Mouse (Mus musculus) intestine, embryonic 16.5 days (tissue): ENCODE measurements around the gene Trpv2. TPM values are rescaled to one million over a fixed set of nuclear protein-coding genes. Genes with fewer than 3 reads are reported as not detected.

Experiments
- ATAC-seq: fragments of 200-750 bp; cut with Nextera tagmentation; 2 replicates; pipeline ENCODE4 v1.8.0; 2017; ENCODE audit warnings: moderate TSS enrichment, moderate library complexity
- H3K27ac ChIP-seq: fragments of 300-500 bp; sonication (generic); 2 replicates; pipeline ENCODE4 v1.5.1; 2014; ENCODE audit warnings: mild to moderate bottlenecking, low read length
- H3K27me3 ChIP-seq: fragments of 300-500 bp; sonication (generic); replicated peaks from 2 replicates; pipeline ENCODE4 v1.6.1; 2014; ENCODE audit warnings: low read length, control low read depth, mixed read lengths; ENCODE audit not compliant: control insufficient read depth, insufficient read depth
- H3K36me3 ChIP-seq: fragments of 300-500 bp; sonication (generic); 2 replicates; pipeline ENCODE4 v1.6.1; 2014; ENCODE audit warnings: low read length, control low read depth; ENCODE audit not compliant: control insufficient read depth, insufficient read depth
- H3K4me1 ChIP-seq: fragments of 300-500 bp; sonication (generic); 2 replicates; pipeline ENCODE4 v1.6.1; 2014; ENCODE audit warnings: low read length, control low read depth, mixed read lengths; ENCODE audit not compliant: control insufficient read depth, insufficient read depth
- H3K4me2 ChIP-seq: fragments of 300-500 bp; sonication (generic); 2 replicates; pipeline ENCODE4 v1.6.1; 2014; ENCODE audit warnings: low read depth, low read length, control low read depth
- H3K4me3 ChIP-seq: fragments of 300-500 bp; sonication (generic); 2 replicates; pipeline ENCODE4 v1.5.1; 2014; ENCODE audit warnings: mild to moderate bottlenecking, low read length
- H3K9ac ChIP-seq: fragments of 300-500 bp; sonication (generic); 2 replicates; pipeline ENCODE4 v1.6.1; 2014; ENCODE audit warnings: low read depth, low read length
- H3K9me3 ChIP-seq: fragments of 300-500 bp; sonication (generic); 2 replicates; pipeline ENCODE4 v1.6.1; 2016; ENCODE audit warnings: low read length, control low read depth; ENCODE audit not compliant: control insufficient read depth
- WGBS: fragments of 180-500 bp; shearing (Covaris S2); extraction: QIAGEN DNeasy Blood & Tissue Kit; methylation state at CpG from one replicate; pipeline ENCODE4 v1.1.7; 2014; 5-methylcytosine and 5-hydroxymethylcytosine counted together
- polyA plus RNA-seq: library from polyadenylated mRNA; unstranded; fragments of >200 nt; fragmentation: Nextera tagmentation; extraction: Ambion mirVana; gene quantifications from 2 replicates; pipeline ENCODE4 v1.2.1, GENCODE M21; 2015

Trpv2 gene
- polyA plus RNA-seq, 1 experiment from 2014 or later = 11.0 TPM

- no peak overlapping the region for H3K4me2 ChIP-seq
Measured at GRCm38 (mm10) chr11:62574703-62575085, 408 bp downstream of the Trpv2 start.

DNA sequence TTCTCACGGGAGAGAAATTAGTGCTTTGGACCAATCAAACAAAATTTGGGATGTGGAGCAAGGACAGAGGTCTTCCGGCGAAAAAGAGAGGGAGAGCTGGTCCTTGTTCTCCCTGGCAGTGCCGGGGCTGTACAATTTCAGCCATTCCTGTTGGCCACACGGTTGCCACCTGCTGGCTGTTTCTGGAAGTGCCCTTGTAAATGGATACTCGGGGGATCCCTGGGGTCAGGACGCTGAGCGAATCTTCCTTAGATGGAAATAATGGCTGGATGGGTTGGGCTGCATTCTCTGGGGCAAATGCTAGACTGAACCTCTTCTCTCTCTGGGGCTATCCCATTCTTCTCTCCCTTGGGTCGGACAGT lies 992 bp downstream of the Trpv2 start:
- Histone ChIP-seq H3K4me3 (peak overlapping the region; percentile 56), H3K4me1 (peaks cover 3% of the 10 kb centered on the region), H3K36me3 (no peaks in the 10 kb centered on the region), H3K9ac (peak overlapping the region; percentile 57), H3K27me3 (peaks cover 6% of the 10 kb centered on the region; the same call in 1 of the 2 replicates), H3K4me2 (peak overlapping the region; percentile 95), H3K9me3 (no peaks in the 10 kb centered on the region), H3K27ac (0 out of 2 replicates have a peak overlapping the region, but pooled peaks have one; percentile 2)
- WGBS = 1% methylated on average over 9 of the region's 9 CpGs
- peak; percentile 77 for ATAC-seq

More at GRCm38 (mm10) chr11:62574703-62575085, 408 bp downstream of the Trpv2 start:
- no peak for ATAC-seq
- Histone ChIP-seq H3K9ac (no peak overlapping the region), H3K4me3 (no peak overlapping the region), H3K4me1 (peaks cover 3% of the 10 kb centered on the region), H3K27me3 (peaks cover 6% of the 10 kb centered on the region; the same call in 1 of the 2 replicates), H3K9me3 (no peaks in the 10 kb centered on the region), H3K27ac (no peak overlapping the region), H3K36me3 (no peaks in the 10 kb centered on the region)
- 74% methylated on average over 4 of the region's 4 CpGs for WGBS

DNA sequence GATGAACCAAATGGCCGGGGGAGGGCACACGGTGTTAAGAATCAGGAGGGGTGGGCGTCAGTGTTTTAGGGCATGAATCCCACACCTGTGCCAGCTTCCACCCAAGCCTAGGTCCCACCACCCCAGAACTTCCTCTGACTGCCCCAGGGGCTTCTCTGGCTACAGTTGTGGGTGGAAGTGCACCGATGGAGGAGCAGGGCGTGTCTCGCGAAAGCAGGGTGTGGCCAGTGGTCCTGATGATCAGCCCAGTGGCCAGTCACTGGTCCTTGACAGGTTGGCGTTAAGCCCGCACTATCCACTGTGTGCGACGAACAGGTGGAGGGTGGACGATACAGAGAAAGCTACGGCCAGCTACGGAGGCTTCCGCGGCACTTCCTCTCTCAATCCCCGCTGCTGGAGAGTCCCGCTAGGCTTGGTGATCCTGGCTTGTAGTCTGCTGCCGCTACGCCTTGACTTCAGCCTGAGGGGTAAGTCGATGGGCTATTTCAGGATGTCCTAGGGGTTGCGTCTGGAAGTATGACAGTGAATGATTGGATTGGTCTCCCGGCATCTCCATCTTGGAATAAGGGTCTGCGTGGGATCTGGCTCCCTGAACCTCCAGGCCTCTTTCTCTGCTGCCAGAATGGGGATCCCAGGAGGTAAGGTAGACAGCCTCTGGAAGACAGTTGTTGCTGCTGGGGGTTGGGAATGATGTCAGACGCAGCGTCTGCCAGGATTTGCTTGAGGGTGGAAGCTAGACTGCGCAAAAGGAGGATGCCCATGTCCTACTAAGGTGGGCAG lies 1.6 kb downstream of the Trpv2 start:
- Histone ChIP-seq H3K4me2 (peak overlapping the region; percentile 95), H3K4me1 (peaks cover 3% of the 10 kb centered on the region), H3K36me3 (no peaks in the 10 kb centered on the region), H3K9ac (peak overlapping the region; percentile 57), H3K27me3 (peaks cover 6% of the 10 kb centered on the region; the same call in 1 of the 2 replicates), H3K9me3 (no peaks in the 10 kb centered on the region), H3K4me3 (peak overlapping the region; percentile 56), H3K27ac (0 out of 2 replicates have a peak overlapping the region, but pooled peaks have one; percentile 2)
- ATAC-seq = peak; percentile 66
- 9% methylated on average over 27 of the region's 27 CpGs for WGBS

DNA sequence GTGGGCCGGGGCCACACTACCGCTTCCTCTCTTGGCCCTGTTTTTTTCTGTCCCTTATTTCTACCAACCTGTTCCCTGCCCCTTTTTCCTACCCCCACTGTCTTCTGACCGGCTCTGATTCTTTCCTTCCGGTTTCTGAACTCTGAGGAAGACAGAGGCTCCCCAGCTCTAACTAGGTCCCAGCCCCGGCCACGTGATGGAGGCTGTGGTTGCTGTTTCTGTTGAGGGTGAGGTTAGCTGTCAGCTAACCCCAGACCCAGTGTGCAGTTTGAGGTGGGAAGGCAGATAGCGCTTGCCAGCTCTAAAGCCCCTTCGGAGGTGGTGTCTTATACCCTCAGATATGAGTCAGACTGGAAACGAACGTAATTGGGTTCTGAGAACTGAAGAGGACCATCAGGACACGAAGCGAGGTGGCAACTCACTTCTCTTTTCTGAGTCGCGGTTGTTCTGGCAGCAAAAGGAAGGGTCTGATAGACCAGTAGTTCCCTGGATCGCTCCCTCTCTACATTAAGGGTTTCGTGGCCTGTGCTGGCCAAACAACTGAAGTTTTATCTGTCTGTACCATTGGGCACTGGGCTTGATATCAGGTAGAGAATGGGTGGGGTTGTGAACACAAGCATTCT lies 2.4 kb downstream of the Trpv2 start:
- no peak overlapping the region for H3K27ac ChIP-seq
- WGBS = 60% methylated on average over 16 of the region's 16 CpGs

GRCm38 (mm10) chr11:62583031-62583430 lies 8.7 kb downstream of the Trpv2 start:
- no peak for ATAC-seq
- Histone ChIP-seq H3K9me3 (no peaks in the 10 kb centered on the region), H3K9ac (no peak overlapping the region), H3K4me3 (no peak overlapping the region), H3K36me3 (no peaks in the 10 kb centered on the region), H3K4me2 (no peak overlapping the region), H3K4me1 (no peaks in the 10 kb centered on the region), H3K27me3 (no peaks in the 10 kb centered on the region), H3K27ac (no peak overlapping the region)
- WGBS = 75% methylated on average over 6 of the region's 6 CpGs

More for the DNA sequence above, 2.4 kb downstream of the Trpv2 start:
- Histone ChIP-seq H3K36me3 (no peaks in the 10 kb centered on the region), H3K4me3 (peak overlapping the region; percentile 56), H3K4me2 (peak overlapping the region; percentile 95), H3K9me3 (no peaks in the 10 kb centered on the region), H3K9ac (peak overlapping the region; percentile 57; the same call in 1 of the 2 replicates), H3K27me3 (peaks cover 6% of the 10 kb centered on the region; the same call in 1 of the 2 replicates), H3K4me1 (peaks cover 3% of the 10 kb centered on the region)
- ATAC-seq = no peak

GRCm38 (mm10) chr11:62584671-62585206 lies 10.5 kb downstream of the Trpv2 start:
- no peak overlapping the region for H3K9ac ChIP-seq
- no peak overlapping the region for H3K4me2 ChIP-seq
- WGBS = 69% methylated on average over 9 of the region's 9 CpGs
- no peaks in the 10 kb centered on the region for H3K36me3 ChIP-seq
- ATAC-seq = no peak
- H3K27me3 ChIP-seq = no peaks in the 10 kb centered on the region
- H3K4me1 ChIP-seq = no peaks in the 10 kb centered on the region
- H3K27ac ChIP-seq = no peak overlapping the region
- H3K4me3 ChIP-seq = no peak overlapping the region
- H3K9me3 ChIP-seq = no peaks in the 10 kb centered on the region

GRCm38 (mm10) chr11:62587034-62587433 lies 12.7 kb downstream of the Trpv2 start:
- Histone ChIP-seq H3K27ac (no peak overlapping the region), H3K27me3 (no peaks in the 10 kb centered on the region), H3K36me3 (no peaks in the 10 kb centered on the region), H3K9ac (no peak overlapping the region), H3K9me3 (no peaks in the 10 kb centered on the region), H3K4me2 (no peak overlapping the region), H3K4me3 (no peak overlapping the region), H3K4me1 (peaks cover 10% of the 10 kb centered on the region; the same call in 1 of the 2 replicates)
- ATAC-seq = no peak
- 88% methylated on average over 5 of the region's 5 CpGs for WGBS

- Histone ChIP-seq H3K9ac (no peak overlapping the region), H3K9me3 (no peaks in the 10 kb centered on the region), H3K4me1 (peaks cover 13% of the 10 kb centered on the region), H3K4me3 (no peak overlapping the region), H3K4me2 (no peak overlapping the region), H3K27me3 (no peaks in the 10 kb centered on the region), H3K27ac (no peak overlapping the region), H3K36me3 (no peaks in the 10 kb centered on the region)
- no peak for ATAC-seq
- 84% methylated on average over 10 of the region's 10 CpGs for WGBS
Measured at GRCm38 (mm10) chr11:62589391-62589790, 15.1 kb downstream of the Trpv2 start.

GRCm38 (mm10) chr11:62591026-62591425 lies 16.7 kb downstream of the Trpv2 start:
- Histone ChIP-seq H3K9me3 (no peaks in the 10 kb centered on the region), H3K9ac (no peak overlapping the region; the same call in 1 of the 2 replicates), H3K4me2 (no peak overlapping the region), H3K36me3 (no peaks in the 10 kb centered on the region), H3K27ac (no peak overlapping the region; the same call in 1 of the 2 replicates), H3K4me3 (no peak overlapping the region), H3K4me1 (peaks cover 13% of the 10 kb centered on the region), H3K27me3 (no peaks in the 10 kb centered on the region)
- no peak for ATAC-seq
- WGBS = 83% methylated on average over 2 of the region's 2 CpGs
